Mouse (Mus musculus) lung, adult 2 months (tissue): ENCODE results near the gene Nlk. TPM values are rescaled to one million over a fixed set of nuclear protein-coding genes. Genes with fewer than 3 reads are reported as not detected.
A peak's percentile ranks its signal among the peaks of the same experiment; 100 is the strongest.

Source experiments
- DNase-seq: peaks from one replicate; pipeline ENCODE4 v3.0.0; 2022
- H3K4me1 ChIP-seq: fragments of 200-500 bp; 2 replicates; pipeline ENCODE4 v1.6.1; 2011; ENCODE audit warnings: low read length; ENCODE audit not compliant: control insufficient read depth, insufficient read depth
- H3K4me3 ChIP-seq: fragments of 200-500 bp; replicated peaks from 2 replicates; pipeline ENCODE3; 2011; ENCODE audit warnings: low read depth, mild to moderate bottlenecking, control low read depth, low read length; ENCODE audit errors: extremely low read depth
- CTCF ChIP-seq: fragments of 200-500 bp; IDR thresholded peaks from 2 replicates; pipeline ENCODE4 v1.5.1; 2011; ENCODE audit warnings: mild to moderate bottlenecking, low read length, control low read depth; ENCODE audit not compliant: insufficient read depth
- POLR2A ChIP-seq: fragments of 200-500 bp; IDR thresholded peaks from 2 replicates; pipeline ENCODE4 v1.6.1; 2011; ENCODE audit warnings: low read depth, mild to moderate bottlenecking, control low read depth, low read length, borderline replicate concordance; ENCODE audit errors: extremely low read depth
- WGBS: fragments of 180-500 bp; shearing (Covaris S2); methylation state at CpG from one replicate; pipeline ENCODE4 v1.1.7; 2018; 5-methylcytosine and 5-hydroxymethylcytosine counted together
- polyA plus RNA-seq: library from polyadenylated mRNA; depleted of rRNA; stranded (reverse); fragments of >200 nt; gene quantifications from 2 replicates; pipeline ENCODE4 v1.2.3, GENCODE M21; 2012; rRNA removed

The Nlk gene
- polyA plus RNA-seq = 24.3 and 26.4 TPM in 2 replicates

GRCm38 (mm10) chr11:78696777-78697752 lies at the start of gene Nlk:
Gene Nlk, minus strand, starts transcription at chr11:78697373.
- DNase-seq = peak; percentile 98
- Histone ChIP-seq H3K4me3 (peak within 1 kb of the TSS; percentile 78), H3K4me1 (peaks cover 10% of the 10 kb centered on the region)
- under 1% methylated on average over 61 of the region's 65 CpGs for WGBS
- peak; percentile 72 for TF ChIP-seq POLR2A
- TF ChIP-seq CTCF = no peak

DNA sequence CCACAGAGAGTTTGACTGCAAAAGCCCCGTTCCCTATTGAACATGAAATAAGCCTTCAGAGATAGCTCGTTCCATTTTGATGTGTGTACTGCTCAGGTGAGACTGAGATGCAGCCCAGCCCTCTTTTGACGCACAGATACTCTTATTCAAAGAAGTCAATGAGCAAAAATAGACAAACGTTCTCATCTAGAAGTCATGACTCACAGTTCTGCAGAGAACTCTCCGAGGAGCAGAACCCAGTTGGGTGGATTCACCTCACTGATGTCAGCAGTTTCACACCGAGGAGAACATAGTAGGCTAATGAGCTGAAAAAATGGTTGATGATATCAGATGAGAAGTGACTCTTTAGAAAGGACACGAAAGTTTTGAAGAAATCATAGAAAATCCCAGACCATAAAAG lies 49.1 kb upstream of the Nlk start:
- no peak for DNase-seq
- 83% methylated on average over 7 of the region's 7 CpGs for WGBS
- no peak overlapping the region for H3K4me3 ChIP-seq
- peaks cover 6% of the 10 kb centered on the region; the same call in 1 of the 2 replicates for H3K4me1 ChIP-seq
- TF ChIP-seq CTCF (no peak), POLR2A (no peak)

GRCm38 (mm10) chr11:78745475-78745874 lies 48.3 kb upstream of the Nlk start:
- TF ChIP-seq POLR2A (no peak), CTCF (no peak)
- DNase-seq = no peak
- no peak overlapping the region for H3K4me3 ChIP-seq
- peaks cover under 1% of the 10 kb centered on the region; the same call in 1 of the 2 replicates for H3K4me1 ChIP-seq
- 37% methylated on average over 4 of the region's 4 CpGs for WGBS

DNA sequence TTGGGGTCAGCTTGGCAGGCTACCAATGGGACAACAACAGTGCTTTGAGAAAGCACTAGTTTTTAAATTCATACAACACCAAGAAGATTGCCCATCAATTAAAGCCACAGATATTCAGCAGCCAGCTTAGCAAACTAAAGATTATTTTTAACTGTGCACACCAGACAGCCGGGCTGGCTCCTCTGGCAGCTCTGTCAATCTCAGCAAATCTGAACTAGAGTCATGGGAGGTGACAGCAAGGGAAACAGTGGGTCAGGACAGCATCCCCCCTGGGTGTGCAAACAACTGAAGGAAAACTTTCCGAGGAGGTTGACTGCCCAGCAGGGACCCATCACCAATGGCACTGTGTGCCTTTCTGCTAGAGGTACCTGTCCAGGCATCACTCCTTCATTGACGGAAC lies 45.3 kb upstream of the Nlk start:
- TF ChIP-seq POLR2A = no peak
- no peak for TF ChIP-seq CTCF

GRCm38 (mm10) chr11:78741958-78742357 lies 44.8 kb upstream of the Nlk start:
- WGBS = 56% methylated on average over 7 of the region's 7 CpGs
- no peak for TF ChIP-seq POLR2A
- TF ChIP-seq CTCF = no peak
- no peak for DNase-seq
- H3K4me3 ChIP-seq = no peak overlapping the region
- H3K4me1 ChIP-seq = no peaks in the 10 kb centered on the region

More for the DNA sequence above, 45.3 kb upstream of the Nlk start:
- 70% methylated on average over 3 of the region's 3 CpGs for WGBS
- H3K4me1 ChIP-seq = no peaks in the 10 kb centered on the region
- no peak overlapping the region for H3K4me3 ChIP-seq
- DNase-seq = no peak

GRCm38 (mm10) chr11:78739361-78739760 lies 42.2 kb upstream of the Nlk start:
- DNase-seq = no peak
- TF ChIP-seq POLR2A = no peak
- no peak for TF ChIP-seq CTCF
- Histone ChIP-seq H3K4me1 (no peaks in the 10 kb centered on the region), H3K4me3 (no peak overlapping the region)

DNA sequence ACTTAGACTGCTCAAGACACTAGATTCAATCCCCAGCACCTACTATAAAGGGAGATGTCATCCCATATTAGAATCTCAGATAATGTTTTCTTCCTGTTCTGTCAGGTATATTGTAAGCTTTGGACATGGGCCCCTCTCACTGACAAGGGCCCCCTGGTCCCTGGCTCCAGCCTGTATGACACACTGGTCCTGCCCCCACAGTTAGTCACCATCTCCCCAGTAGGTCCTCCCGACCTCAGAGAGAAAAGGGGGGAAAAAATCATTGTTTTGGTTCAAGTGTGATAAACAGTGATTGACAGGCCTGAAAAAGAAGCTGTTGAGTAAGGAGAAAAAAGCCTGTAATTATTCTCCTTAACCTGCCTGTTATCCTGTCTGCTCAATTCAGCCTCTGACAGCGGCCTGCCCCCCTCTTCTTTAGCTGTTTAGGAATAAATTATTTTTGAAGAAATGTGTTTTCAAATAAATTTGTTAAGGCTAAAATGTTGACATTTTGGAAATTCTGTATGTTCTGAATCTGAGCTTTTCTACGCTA lies 39.8 kb upstream of the Nlk start:
- no peak for TF ChIP-seq CTCF
- TF ChIP-seq POLR2A = no peak
- WGBS = 75% methylated on average over 3 of the region's 3 CpGs

DNA sequence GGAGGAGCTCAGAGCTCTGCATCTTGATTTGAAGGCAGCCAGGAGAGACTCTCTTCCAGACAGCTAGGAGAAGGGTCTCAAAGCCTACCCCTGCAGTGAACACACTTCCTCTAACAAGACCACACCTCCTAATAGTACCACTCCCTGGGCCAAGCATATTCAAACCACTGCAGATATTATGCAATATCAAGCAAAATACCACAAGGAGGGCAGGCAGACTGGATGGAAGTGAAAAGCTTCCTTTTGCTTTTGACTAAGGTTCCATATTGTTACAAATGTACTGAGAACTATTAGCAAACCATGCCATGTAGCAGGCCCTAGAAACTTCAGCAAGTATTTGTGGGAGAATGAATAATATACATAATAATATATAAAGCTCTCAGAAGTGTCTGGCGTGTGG lies 38.0 kb upstream of the Nlk start:
- TF ChIP-seq POLR2A = no peak
- no peak for TF ChIP-seq CTCF
- H3K4me1 ChIP-seq = no peaks in the 10 kb centered on the region
- H3K4me3 ChIP-seq = no peak overlapping the region
- WGBS = 89% methylated on average over 1 of the region's 1 CpGs
- DNase-seq = no peak

More for the DNA sequence above, 39.8 kb upstream of the Nlk start:
- Histone ChIP-seq H3K4me3 (no peak overlapping the region), H3K4me1 (no peaks in the 10 kb centered on the region)
- DNase-seq = no peak

DNA sequence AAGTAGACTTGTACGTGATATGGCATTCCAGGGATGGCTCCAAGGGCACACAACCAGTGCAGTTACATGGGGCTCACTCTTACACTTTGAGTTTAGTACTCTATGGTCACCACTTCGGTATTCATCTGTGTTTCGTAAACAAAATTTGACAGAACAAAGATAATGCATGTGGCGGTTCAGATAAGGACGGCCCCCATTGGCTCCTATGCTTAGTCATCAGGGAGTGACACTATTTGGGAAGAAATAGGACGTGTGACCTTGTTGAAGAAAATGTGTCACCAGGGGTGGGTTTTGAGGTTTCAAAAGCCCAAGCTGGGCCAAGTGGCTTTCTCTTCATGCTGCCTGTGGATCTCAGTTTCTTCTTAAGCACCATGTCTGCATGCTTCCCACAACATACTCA lies 35.4 kb upstream of the Nlk start:
- TF ChIP-seq CTCF (no peak), POLR2A (no peak)
- DNase-seq = no peak
- WGBS = 63% methylated on average over 6 of the region's 6 CpGs
- H3K4me3 ChIP-seq = no peak overlapping the region
- H3K4me1 ChIP-seq = no peaks in the 10 kb centered on the region

DNA sequence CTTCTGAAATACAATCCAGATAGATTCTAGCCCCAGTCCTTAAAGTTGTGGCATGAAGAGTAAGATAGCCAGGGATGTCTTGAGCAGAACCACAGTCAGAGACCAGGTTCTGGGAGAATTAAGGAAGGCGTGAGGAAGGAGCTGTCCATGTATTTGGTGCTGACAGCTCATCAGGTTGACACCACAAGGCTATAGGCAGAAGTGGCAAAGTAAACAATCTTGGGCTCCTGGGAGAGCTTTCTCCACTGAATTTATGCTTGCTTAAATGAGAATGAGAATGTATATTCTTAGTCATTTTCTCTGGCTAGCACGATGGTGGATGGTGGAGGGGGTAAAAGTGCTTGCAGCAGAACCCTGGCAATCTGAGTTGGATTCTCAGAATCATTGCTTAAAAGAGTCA lies 33.7 kb upstream of the Nlk start:
- no peak for DNase-seq
- no peak for TF ChIP-seq POLR2A
- TF ChIP-seq CTCF = no peak
- Histone ChIP-seq H3K4me3 (no peak overlapping the region), H3K4me1 (no peaks in the 10 kb centered on the region)
- WGBS = 21% methylated on average over 2 of the region's 2 CpGs
